Mouse (Mus musculus): ENCODE results near the gene Cox10. TPM values are rescaled to one million over a fixed set of nuclear protein-coding genes. Genes with fewer than 3 reads are reported as not detected.
A peak's percentile ranks its signal among the peaks of the same experiment; 100 is the strongest.

Cox10 gene
- total RNA-seq, 2 experiments from 2014 or later: 16.2 to 28.8 TPM

- no peak for ATAC-seq (replicated peaks; ENCODE audit: poor library complexity)
Measured at GRCm38 (mm10) chr11:63967641-63968387, 111.5 kb downstream of the Cox10 start.

GRCm38 (mm10) chr11:63965437-63965836, 113.8 kb downstream of the Cox10 start:
- ATAC-seq (replicated peaks; ENCODE audit: poor library complexity): peak; percentile 69

- ATAC-seq (replicated peaks; ENCODE audit: poor library complexity): peak; percentile 89
Measured at GRCm38 (mm10) chr11:63957207-63957606, 122.1 kb downstream of the Cox10 start.

- ATAC-seq (replicated peaks; ENCODE audit: poor library complexity): no peak
Measured at GRCm38 (mm10) chr11:63956748-63957147, 122.5 kb downstream of the Cox10 start.

- no peak for ATAC-seq (replicated peaks; ENCODE audit: poor library complexity)
Measured at GRCm38 (mm10) chr11:63953887-63954286, 125.4 kb downstream of the Cox10 start.

GRCm38 (mm10) chr11:63952743-63953191, 126.5 kb downstream of the Cox10 start:
- ATAC-seq (replicated peaks; ENCODE audit: poor library complexity): no peak

GRCm38 (mm10) chr11:63951831-63952631, 127.2 kb downstream of the Cox10 start:
- ATAC-seq (replicated peaks; ENCODE audit: poor library complexity): peak; percentile 85

GRCm38 (mm10) chr11:63948371-63948770, 130.9 kb downstream of the Cox10 start:
- peak; percentile 47 for ATAC-seq (replicated peaks; ENCODE audit: poor library complexity)

- no peak for ATAC-seq (replicated peaks; ENCODE audit: poor library complexity)
Measured at GRCm38 (mm10) chr11:63947024-63947423, 132.2 kb downstream of the Cox10 start.

GRCm38 (mm10) chr11:63943947-63944346, 135.3 kb downstream of the Cox10 start:
- no peak for ATAC-seq (replicated peaks; ENCODE audit: poor library complexity)

- ATAC-seq (replicated peaks; ENCODE audit: poor library complexity): no peak
Measured at GRCm38 (mm10) chr11:63943268-63943890, 135.9 kb downstream of the Cox10 start.

GRCm38 (mm10) chr11:63942177-63942576, 137.1 kb downstream of the Cox10 start:
- ATAC-seq (replicated peaks; ENCODE audit: poor library complexity): no peak

- no peak for ATAC-seq (replicated peaks; ENCODE audit: poor library complexity)
Measured at GRCm38 (mm10) chr11:63936641-63937040, 142.6 kb downstream of the Cox10 start.

GRCm38 (mm10) chr11:63926901-63927300, 152.4 kb downstream of the Cox10 start:
- ATAC-seq (replicated peaks; ENCODE audit: poor library complexity): no peak

- peak; percentile 65 for ATAC-seq (replicated peaks; ENCODE audit: poor library complexity)
Measured at GRCm38 (mm10) chr11:63925161-63925582, 154.1 kb downstream of the Cox10 start.

GRCm38 (mm10) chr11:63924286-63924930, 154.9 kb downstream of the Cox10 start:
- ATAC-seq (replicated peaks; ENCODE audit: poor library complexity): no peak

- ATAC-seq (replicated peaks; ENCODE audit: poor library complexity): peak; percentile 23
Measured at GRCm38 (mm10) chr11:63923386-63923785, 155.9 kb downstream of the Cox10 start.

GRCm38 (mm10) chr11:63922091-63922621, 157.1 kb downstream of the Cox10 start, which contains the start of gene Hs3st3b1:
Hs3st3b1 (minus strand) TSS chr11:63922290.
- peak; percentile 82 for ATAC-seq (replicated peaks; ENCODE audit: poor library complexity)

GRCm38 (mm10) chr11:63921044-63921951, 158.0 kb downstream of the Cox10 start:
- ATAC-seq (replicated peaks; ENCODE audit: poor library complexity): no peak
